Mouse (Mus musculus): ENCODE data around the gene Fbxl8. TPM values are rescaled to one million over a fixed set of nuclear protein-coding genes. Genes with fewer than 3 reads are reported as not detected.
"Not testable (repeated sequence)": the region's sequence is repeated elsewhere in the genome, so short reads cannot be mapped to it uniquely, and the experiment has no call there.

Gene Fbxl8
- total RNA-seq, 2 experiments from 2014 or later = 0.45 to 0.87 TPM

DNA sequence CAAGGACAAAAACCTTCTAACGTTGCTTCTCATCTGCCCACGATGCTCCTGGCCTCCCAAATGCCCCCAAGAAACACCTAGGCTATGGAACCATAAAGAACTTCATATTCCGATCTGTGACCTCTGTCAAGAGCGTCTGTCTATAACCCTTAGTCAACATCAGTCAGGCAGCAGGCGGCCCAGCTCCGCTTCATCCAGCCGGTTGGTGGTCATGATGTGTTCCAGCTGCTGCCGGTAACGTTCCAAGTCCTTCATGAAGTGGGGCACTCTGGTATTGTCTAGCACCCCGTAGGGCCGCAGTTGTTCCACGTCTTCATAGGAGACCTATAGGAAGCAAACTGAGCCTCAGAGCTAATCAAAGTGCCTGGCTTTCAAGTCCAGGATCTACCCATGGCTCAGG, 17.4 kb downstream of the Fbxl8 start:
- no peak for DNase-seq (ENCODE audit: low spot score in 2 of 2)

GRCm38 (mm10) chr8:105282239-105282638, 17.8 kb downstream of the Fbxl8 start:
- DNase-seq (ENCODE audit: low spot score in 2 of 2) = no peak

DNA sequence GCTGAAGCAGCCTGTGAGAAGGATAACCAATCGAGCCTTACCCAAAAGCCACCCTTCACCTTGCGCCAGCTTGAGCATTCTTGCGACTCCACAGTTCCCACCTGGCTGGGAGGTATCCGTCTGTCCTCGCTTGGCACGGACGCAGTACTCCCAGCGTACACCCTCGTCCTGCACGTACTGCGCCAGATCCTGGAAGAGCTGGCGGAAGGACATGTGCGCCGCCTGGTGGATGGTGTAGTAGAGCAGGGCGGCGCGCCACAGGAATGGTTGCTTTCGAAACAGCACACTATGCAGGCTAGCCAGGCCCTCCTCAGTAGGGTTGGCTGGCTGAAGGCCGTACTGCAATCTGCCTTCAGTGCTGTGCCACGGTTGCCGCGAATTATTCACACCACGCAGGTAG, 18.6 kb downstream of the Fbxl8 start:
- DNase-seq (ENCODE audit: low spot score in 2 of 2) = peak in 1 of 2 experiments; percentile 52

DNA sequence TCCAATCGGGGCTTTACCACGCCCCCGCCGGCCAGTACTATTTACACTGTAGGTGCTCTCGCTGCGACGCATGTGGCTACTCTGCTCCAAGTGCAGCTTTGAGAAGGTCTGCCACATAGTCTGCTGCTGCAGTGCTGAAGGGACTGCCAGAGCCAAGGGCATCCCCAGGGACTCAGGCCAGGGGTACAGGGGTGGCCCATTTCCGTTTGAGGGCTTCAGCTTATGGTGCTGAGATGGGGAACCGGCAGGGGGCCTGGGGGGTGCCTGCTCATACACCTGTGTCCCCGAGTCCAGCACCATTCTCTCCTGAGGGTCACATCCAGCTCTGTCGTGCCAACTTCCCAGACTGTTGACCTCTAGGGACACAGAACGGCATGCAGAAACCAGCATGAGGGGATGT, 21.1 kb downstream of the Fbxl8 start:
- DNase-seq (ENCODE audit: low spot score in 2 of 2) = no peak

DNA sequence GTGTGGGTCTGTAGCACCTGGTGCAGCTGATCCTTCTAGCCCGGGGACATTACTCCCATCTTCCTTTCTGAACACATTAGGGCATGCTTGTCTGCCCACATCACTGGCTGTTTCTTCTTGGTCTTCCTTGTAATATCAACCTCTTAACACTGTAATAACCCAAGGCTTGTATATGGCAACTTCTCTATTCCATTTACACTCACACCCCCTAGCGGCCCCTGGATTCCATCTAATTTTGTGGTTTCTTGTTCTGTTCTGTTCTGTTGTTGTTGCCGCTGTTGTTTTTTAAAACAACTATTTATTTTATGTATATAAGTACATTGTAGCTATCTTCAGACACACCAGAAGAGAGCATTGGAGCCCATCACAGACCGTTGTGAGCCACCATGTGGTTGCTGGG, 22.5 kb downstream of the Fbxl8 start:
- no peak for DNase-seq (ENCODE audit: low spot score in 2 of 2)

DNA sequence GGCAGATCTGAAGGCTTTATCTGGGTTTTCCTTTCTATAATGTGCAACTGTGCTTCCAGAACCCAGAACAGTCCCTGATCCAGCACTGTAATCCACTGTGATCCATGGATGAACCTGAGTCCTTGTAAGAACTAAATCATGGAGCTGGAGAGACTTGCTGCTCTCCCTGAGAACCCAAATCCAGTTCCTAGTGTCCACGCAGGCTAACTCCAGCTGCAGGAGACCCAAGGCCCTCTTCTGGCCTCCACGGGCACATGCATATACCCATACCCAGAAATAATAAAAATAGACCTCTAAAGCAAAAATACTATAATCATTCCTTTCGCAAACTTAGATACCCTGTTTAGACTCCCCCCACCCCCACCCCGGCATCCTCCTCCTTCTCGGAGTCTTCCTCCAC, 23.8 kb downstream of the Fbxl8 start:
- no peak for DNase-seq (ENCODE audit: low spot score in 2 of 2)

DNA sequence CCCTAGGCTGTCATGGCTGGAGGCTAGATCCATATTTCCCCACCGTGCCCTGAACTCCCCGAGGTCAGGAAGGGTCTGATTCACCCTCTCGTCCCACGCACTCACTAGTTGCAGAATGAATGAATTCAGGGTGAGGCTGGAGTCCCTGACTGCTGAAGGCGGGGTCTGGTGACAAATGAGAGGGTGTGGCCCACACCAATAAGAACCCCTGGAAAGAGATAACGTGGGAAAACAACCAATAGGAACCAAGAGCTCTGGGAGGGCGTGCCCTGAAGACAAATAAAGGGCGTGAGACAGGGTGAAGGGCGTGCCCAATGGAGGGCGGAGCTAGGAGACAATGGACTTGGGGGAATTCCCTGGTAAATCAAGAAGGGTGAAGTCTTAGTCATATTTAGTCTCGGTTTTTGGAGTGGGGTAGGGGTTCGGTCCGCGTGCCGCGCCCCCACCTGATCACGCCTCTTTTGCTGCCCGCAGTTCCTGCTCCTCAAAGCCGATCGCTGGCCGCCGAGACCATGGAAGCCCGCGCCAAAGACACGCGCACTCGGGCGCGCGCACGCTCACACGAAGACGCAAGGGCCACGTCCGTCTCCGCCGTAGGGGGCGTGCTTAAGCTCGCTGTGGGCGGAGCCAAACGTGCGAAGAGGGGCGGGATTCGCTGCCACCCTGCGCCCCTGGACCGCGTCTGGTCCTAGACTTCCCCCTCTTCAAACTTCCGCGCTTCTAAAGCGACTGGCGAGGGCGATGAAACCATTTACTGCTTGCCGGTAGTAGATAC, 24.7 kb downstream of the Fbxl8 start:
- DNase-seq (ENCODE audit: low spot score in 2 of 2) = peak; percentile 97 to 98

DNA sequence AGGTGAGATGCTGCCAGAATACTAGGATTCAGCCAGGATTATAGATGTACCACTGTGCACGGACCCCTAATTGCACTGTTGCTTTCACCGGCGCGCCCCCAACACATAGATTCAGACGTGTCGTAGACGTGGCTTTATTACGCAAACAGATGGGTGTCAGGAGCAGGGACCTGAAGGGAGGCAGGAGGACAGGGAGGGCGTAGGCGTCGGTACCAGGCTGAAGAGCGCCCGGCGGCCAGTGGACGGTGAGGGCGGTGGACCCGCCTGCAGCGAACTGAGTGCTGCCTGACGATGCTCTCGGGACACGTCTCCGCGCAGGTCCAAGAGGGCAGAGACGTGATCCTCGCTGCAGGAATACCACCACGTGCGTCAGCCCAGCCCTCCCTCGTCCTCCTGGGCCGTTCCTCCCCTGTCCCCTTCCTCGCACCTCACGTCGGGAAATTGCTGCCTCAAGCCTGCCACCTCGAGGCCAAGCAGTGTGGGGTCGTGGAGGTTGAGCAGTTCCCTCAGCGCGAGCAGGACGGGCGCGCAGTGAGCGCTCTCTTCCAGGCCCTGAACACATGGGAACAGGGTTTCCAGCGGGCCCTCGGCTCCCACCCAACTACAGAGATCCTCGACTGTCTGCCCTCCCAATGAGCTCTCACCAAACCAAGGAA, 25.5 kb downstream of the Fbxl8 start, which contains the start of gene 4931428F04Rik:
4931428F04Rik (minus strand) TSS at position 60 of the 656 bp plus-strand sequence.
- peak; percentile 67 for DNase-seq (ENCODE audit: low spot score in 2 of 2)

GRCm38 (mm10) chr8:105290554-105291314, 26.3 kb downstream of the Fbxl8 start:
- peak; percentile 90 to 91 for DNase-seq (ENCODE audit: low spot score in 2 of 2)

DNA sequence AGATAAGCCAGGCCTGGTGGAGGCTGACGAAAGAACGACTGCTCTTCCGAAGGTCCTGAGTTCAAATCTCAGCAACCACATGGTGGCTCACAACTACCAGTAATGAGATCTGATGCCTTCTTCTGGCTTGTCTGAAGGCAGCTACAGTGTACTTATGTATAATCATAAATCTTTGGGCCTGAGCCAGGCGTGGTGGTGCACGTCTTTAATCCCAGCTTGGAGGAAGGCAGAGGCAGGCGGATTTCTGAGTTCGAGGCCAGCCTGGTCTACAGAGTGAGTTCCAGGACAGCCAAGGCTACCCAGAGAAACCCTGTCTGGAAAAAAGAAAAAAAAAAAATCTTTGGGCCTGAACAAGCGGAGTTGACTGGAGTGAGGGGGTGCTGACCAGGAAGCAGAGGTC, 26.9 kb downstream of the Fbxl8 start:
- DNase-seq (ENCODE audit: low spot score in 2 of 2) = not testable (repeated sequence)

- not testable (repeated sequence) for DNase-seq (ENCODE audit: low spot score in 2 of 2)
These were observed 27.4 kb downstream of the Fbxl8 start for GRCm38 (mm10) chr8:105291802-105292201.

- DNase-seq (ENCODE audit: low spot score in 2 of 2) = no peak
These were observed 28.0 kb downstream of the Fbxl8 start for GRCm38 (mm10) chr8:105292471-105292870.

DNA sequence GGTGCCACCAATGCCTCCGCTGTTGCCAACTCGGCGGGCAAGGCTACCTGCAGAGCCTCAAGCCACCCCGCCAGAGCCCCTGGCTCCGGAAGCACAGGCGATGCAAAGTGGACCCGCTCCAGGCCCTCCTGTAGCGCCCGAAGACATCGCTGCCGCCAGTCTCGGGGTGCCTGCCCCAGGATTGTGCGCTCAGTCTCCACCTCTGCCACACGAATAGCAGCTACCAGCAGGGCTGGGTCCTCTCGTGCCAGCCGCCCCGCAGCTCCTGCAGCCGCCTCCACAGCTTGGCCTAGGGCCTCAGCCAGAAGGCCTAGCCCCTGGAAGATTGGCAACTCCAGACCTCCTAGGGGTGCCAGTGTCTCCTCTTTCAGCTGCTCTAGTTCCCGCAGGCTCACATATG, 29.0 kb downstream of the Fbxl8 start:
- no peak for DNase-seq (ENCODE audit: low spot score in 2 of 2)

DNA sequence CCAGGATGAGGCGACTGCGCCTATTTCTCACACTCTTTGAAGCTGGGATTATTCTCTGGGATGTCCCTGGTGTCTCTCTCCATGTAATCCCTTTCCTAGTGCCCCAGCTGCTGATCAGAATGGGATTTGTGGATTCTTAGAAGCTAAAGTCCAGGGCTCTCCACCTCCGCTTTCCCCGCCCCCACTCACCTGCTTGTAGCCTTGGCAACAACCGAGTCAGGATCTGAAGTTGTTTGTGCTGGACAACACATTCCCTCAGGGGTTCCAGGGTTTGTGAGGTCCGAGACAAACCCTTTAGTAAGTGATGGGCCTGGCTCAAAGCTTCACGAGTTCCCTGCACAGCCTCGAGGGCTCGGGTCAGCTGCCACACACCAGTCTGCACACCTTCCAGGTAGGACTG, 30.3 kb downstream of the Fbxl8 start:
- no peak for DNase-seq (ENCODE audit: low spot score in 2 of 2)

DNA sequence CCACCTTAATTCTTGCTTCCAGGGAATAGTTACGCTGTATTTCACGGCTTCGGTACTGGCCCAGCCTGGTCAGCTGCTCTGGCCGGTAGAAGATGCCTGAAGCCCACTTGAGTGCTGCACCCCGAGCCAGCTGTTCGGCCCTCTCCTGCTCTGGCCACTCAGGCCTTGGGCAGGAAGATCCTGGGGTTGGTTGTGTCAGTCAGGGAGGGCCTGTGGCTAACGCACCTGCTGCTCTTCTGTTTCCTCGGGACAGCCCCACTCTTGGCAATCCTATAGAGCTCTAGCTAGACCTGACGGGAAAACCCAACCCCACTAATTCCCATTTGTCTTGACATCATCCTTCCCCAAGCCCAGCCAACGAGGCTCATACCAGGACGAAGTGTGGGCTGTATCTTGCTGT, 30.8 kb downstream of the Fbxl8 start:
- DNase-seq (ENCODE audit: low spot score in 2 of 2) = no peak

DNA sequence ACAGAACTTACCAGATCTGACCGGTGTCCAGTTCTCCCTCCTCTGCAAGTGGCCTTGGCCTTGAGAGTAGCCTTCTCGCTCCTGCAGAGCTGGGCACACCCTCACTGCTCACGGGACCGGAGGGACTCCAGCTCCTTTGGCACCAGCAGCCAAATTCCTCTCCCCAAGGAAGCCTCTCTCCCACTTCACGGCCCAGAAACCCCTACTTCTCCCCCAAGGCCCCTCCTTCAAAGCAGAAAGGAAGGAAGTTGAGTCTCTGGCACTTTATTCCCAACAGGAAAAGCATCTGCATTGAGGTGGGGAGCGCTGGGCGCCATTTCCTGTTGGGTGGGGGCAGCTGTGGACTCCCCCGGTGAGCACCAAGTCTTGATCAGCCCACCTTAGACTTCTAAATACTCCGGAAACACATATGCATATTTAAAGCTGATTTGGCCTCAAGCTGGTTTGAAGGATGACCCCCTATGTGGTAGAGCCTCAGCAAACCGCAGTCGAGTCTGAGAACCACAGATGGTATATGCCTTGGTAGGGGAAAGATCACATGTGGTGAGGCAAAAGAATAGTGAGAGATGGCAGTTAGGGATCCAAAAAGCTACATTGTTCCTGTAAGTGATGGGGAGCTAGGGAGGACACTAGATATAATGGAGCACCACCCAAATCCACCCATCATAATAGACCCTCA, 31.6 kb downstream of the Fbxl8 start, which contains the start of gene Exoc3l:
Exoc3l (minus strand) TSS at position 207 of the 679 bp plus-strand sequence.
- DNase-seq (ENCODE audit: low spot score in 2 of 2) = no peak

- DNase-seq (ENCODE audit: low spot score in 2 of 2) = peak; percentile 87 to 94
These were observed 33.2 kb downstream of the Fbxl8 start, which contains the start of gene E2f4 for GRCm38 (mm10) chr8:105297511-105298192. E2f4 (plus strand) TSS chr8:105297663.

DNA sequence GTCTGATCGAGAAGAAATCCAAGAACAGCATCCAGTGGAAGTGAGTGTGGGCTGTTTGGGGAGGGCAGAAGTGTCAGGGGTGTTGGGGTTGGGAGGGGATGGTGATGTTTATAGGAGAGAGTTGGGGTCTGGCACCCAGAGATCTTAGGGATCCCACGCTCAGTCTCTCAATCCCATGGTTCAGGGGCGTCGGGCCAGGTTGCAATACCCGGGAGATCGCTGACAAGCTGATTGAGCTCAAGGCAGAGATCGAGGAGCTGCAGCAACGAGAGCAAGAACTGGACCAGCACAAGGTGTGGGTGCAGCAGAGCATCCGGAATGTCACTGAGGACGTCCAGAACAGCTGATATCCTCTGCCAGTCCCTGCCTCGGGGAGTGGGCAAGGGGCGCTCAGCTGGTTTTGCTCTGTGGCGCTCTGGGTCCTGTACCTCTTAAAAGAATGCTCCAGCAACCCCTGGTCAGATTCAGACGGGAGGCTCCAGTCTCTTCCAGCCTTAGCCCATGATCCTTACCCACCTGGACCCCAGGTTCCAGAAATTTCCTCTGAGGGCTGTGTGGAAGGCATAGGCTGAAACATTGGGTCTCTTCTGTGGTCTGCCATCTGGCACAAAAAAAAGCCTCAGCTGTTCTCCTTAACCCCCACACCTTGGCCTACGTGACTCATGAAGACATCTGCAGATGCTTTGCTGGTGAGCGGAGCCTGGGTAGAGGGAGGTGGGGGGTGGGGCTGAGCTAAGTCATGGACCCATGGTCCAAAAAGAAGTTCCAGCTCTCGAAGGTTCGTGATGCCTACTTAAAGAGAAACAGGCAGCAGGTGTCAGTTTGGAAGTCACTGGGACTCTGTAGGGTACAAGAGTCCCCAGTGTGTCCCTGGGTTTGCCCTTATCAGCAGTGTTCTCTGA, 34.2 kb downstream of the Fbxl8 start:
- no peak for DNase-seq (ENCODE audit: low spot score in 2 of 2)

GRCm38 (mm10) chr8:105299962-105300361, 35.5 kb downstream of the Fbxl8 start:
- no peak for DNase-seq (ENCODE audit: low spot score in 2 of 2)

DNA sequence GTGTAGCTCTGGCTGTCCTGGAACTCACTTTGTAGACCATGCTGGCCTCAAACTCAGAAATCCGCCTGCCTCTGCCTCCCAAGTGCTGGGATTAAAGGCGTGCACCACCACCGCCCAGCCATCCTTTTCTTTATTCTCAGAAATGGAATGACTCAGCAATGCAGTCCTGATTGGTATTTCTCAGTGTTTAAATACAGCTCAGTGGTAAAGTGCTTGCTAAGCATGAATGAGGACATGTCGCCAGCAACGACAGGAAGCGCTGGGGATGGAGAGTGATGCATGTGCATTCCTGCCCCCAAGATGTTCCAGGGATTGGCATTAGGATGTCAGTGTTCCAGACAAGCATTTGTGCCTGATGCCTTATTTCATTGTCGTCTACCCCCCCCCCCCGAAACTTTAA, 38.9 kb downstream of the Fbxl8 start:
- DNase-seq (ENCODE audit: low spot score in 2 of 2) = no peak

Measured in layer of hippocampus, postnatal 10 days (tissue).